Mouse (Mus musculus): ENCODE data around the gene Arl5a. TPM values are rescaled to one million over a fixed set of nuclear protein-coding genes. Genes with fewer than 3 reads are reported as not detected.

The Arl5a gene
- 31.1 TPM for polyA plus RNA-seq (2014; fragmentation: Illumina TruSeq; extraction: RNeasy Lipid Tissue Mini Kit (QIAGEN cat#74804); ENCODE audit: low read depth, low replicate concordance)

GRCm38 (mm10) chr2:52424747-52425522 is at the start of gene Arl5a:
Gene Arl5a (minus strand): TSS chr2:52424901.

GRCm38 (mm10) chr2:52378448-52378804 is 46.3 kb downstream of the Arl5a start, which contains the start of gene Neb:
Gene Neb (minus strand): TSS chr2:52378474.

Other genes starting within 250 kb of the Arl5a start
- 5.4 TPM for gene Neb, start 46.4 kb downstream of the Arl5a start, polyA plus RNA-seq (2014; fragmentation: Illumina TruSeq; extraction: RNeasy Lipid Tissue Mini Kit (QIAGEN cat#74804); ENCODE audit: low read depth, low replicate concordance)